Mouse (Mus musculus): ENCODE results near the gene Mgst1. TPM values are rescaled to one million over a fixed set of nuclear protein-coding genes. Genes with fewer than 3 reads are reported as not detected.

Gene Mgst1
- 10 to 100 TPM; 18.6 to 81.5 (median 59.4) TPM for total RNA-seq (2022)

DNA sequence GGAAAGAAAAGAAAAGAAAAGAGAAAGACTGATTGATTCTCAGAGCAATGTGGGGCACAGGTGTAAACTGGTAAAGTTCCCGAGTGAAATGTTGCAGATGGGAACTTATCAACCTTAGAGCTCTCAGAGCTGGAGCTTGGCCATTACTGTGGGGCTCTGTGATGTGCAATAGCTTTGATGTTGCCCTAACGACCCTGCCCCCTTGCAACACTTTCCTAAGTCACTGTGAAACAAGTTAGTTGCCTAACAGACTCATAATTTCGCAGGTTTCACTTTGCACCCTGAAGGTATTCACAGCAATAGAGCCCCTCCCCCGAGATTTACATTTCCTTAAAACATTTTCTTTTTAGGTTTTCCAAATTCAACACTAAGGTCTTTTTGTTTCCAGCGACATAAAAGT lies at the start of gene Mgst1:
Gene Mgst1 (plus strand): TSS at position 387 of the 400 bp plus-strand sequence.
- DNase-seq (ENCODE audit: low spot score in 2 of 2): no peak

DNA sequence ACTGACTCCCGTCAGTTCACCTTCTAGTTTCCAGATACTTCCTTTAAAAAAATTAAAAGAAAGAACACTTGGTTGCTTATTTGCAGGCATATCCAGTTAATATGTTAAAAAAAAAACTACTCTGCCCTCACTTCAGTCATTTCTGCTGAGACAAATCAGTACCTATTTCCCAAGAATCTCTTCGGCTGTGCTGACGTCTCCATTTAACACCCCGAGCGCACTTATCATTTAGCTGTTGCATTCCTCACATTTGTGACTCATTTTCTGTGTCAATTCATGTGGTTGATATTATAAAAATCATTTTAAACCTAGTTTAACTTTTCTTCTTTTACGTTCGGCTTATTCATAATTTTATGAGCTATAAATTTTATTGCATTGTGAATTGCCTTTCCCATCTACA lies 47.7 kb upstream of the Mgst1 start:
- no peak for DNase-seq (ENCODE audit: low spot score in 2 of 2)

DNA sequence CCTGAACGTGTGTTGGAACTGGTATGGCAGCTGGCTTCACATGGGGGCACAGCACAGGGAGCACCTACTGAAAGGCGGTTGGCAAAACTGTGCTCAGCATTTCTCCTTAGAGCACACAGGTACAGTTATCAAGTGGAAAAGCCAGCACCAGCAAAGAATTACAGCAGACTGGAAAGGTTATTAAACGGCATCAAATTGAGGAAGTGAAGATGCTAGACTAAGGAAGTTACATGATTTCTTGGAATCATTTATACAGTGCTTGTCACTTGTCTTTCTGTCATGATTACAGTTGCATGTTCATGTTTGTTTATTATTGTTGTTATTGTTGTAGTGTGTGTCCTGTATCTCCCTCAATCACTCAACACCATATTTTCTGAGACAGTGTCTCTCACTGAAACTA lies 45.1 kb upstream of the Mgst1 start:
- DNase-seq (ENCODE audit: low spot score in 2 of 2): no peak

DNA sequence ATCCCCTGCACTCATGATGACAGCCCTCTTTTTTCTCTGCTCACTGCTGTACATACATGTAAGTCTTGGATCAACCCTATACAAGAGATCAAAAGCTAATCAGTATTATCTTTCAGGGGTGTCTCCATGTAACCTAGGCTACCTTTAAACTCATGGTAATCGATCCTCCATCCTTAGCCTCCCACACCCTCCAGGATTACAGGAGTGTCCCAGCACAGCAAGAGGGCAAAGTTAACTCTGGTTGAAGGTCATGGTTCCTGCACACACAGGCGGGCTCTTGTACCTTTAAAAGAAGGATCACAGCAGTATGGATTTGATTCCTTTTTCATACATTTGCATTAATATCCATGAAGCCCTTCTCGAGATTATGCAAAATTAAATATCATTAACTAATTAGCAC lies 40.5 kb upstream of the Mgst1 start:
- DNase-seq (ENCODE audit: low spot score in 2 of 2): no peak

DNA sequence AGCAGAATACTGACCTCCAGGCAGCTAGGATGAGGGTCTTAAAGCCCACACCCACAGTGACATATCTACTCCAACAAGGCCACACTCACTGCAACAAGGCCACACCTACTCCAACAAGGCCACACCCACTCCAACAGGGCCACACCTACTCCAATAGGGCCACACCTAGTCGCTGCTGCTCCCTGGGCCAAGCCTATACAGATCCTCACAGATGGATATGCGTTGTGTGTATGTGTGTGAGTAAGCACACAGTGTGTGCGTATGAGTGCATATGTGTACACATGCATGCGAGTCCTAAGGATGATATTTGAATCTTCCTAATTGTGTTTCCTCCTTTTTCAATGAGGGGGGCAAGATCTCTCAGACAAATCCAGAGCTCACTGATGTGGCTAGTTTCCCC lies 38.3 kb upstream of the Mgst1 start:
- no peak for DNase-seq (ENCODE audit: low spot score in 2 of 2)

DNA sequence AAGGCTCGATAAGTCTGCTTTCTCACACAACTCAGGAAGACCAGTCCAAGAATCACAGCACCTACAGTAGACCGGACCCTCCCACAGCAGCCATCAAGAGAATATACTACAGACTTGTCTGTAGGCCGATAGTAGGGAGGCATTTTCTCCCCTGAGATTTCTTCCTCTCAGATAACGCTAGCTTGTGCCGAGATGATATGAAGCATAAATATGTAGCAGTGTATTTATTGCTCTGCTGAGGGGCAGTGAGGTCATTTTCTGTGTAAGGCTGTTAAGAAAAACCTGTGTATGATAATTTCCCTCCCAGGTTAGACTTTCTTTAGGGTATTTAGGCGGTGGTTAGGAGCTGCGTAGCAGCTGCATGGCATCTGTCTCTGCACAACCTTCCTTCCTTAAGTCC lies 37.2 kb upstream of the Mgst1 start:
- DNase-seq (ENCODE audit: low spot score in 2 of 2): no peak

DNA sequence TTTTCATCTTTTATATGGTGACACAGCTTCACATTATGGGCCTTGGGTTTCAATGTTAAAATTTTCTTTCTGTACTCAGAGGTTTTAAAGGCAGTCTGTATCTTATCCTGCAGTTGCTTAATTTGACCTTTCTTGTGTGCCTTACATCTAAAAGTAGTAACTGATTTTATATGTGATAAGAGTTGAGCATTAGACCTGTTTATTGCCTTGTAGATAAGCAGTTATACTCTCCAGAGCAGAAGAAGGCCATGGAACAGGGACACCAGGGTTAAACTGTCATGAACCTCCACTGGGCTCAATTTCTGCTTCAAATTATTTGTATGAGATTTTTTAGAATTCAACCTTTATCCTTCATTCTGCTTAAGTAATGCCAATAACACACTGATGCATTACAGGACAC lies 35.6 kb upstream of the Mgst1 start:
- no peak for DNase-seq (ENCODE audit: low spot score in 2 of 2)

DNA sequence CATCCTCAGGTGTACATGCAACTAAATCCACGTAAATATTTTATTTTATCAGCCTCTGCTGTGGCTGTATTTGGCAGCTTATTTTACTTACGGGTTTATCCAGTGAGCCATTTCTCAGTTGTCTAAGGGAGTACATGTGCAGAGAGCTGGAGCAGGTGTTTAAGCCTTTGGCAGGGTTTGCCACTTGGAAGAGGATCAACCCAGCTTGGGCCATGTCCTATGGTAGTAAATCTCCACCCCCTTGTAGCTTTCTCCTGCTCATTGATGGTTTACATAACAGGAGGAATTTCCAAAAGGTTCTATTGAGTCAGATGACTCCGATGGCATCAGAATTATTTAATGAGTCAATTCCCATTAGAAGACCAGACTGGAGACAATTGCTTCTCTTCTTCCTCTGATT lies 22.6 kb upstream of the Mgst1 start:
- DNase-seq (ENCODE audit: low spot score in 2 of 2): peak in 1 of 2 experiments; percentile 13

DNA sequence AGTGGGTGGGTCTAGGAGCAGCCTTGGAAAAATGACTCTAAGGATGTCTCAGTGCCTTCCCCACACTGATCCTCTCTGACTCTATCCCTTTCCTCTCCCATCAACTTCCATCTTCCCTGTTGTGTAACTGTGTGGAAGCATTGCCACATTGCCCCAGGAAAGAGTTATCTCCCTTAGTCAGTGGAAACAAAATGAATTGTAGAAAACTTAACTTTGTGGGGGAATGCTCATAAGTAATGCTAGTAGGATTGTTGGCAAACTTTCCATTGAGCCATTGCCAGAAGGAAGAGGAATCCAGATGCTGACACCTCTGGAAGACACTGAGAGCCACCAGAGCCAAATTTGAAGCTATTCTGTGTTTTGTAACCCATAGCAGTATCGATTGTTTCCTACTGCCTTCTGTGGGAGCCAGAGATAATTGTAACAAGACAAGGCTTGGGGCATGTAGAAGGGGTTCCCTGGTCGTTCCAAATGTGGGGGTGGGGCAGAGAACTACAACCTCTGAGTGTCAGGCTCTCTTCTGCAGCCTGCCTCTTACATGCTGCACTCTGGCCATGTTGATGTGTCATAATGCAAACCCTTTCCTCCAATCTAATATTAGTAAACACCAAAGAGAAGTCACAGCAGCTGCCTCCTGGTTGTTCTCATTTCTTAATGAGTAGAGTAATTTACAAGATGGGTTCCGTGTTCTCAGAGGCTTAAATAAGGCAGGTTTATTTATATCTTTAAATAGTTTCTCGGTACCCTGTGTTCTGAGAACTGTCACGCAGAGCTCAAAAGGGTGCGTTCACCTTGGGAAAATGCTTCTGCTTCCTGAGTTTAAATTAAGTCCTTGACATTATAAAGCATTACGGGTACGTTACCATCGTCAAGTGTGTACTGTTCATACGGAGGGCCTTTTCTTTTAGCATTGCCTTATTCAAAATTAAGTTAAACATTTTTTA lies 11.5 kb upstream of the Mgst1 start:
- DNase-seq (ENCODE audit: low spot score in 2 of 2): peak in 1 of 2 experiments; percentile 9

DNA sequence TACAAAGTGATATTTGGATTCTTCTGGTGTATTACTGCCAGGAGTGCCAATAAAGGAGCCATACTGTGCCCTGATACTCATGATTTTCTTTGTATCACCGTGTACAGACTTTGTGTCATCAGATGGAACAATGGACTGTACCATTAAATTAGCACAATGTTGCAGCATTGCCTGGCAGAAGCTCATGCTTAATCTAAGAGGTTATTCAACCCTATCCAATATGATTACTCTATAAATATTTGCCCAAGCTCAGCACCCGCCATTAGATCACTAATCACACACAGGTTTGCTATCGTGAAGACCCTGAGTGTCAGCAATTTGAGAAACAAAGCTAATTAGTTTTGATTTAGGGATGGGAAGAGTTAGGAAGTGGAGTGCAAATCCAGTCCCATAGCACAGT lies 9.6 kb upstream of the Mgst1 start:
- DNase-seq (ENCODE audit: low spot score in 2 of 2): no peak

DNA sequence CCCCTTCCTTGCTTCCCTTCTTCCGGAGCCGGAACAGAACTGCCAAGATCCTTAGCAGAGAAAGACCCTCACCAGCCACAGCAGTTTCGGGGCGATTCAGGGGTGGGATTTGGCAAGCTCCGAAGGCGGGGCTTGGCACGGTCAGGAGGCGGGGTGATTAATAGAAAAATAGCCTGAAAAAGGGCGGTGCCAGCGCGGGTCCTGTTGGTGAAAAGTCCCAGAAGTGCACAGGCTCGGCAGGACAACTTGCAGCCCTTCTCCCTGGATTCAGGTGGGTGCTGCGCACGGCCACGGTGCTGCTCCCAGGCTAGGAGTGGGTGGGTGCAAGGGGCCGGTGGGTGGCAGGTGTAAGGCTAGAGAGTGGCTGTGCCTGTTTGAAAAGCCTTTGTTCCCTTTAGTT lies 220 bp downstream of the Mgst1 start:
- DNase-seq (ENCODE audit: low spot score in 2 of 2): peak; percentile 39 to 42

DNA sequence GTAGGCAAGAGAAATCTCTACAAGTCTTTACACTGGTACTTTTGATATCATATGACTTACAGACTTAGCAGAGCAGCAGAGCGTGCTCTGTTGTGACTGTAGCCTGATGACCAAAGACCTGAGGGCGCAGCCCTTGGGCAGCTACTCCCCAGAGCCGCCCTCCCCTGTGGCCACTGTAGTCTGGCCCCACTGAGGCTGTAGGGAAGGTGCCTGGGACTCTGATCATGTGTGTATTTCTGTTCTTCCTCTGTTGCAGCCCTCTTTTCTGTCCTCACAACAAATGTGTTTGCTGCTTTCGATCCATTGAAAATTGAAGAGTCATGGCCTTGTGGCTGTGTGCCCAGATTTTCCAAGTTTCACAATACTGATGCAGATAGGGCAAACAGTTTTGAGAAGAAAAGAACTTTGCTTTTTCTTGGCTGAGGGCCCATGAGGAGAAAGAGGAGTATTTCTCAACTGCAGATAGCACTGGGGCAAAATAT lies 1.0 kb downstream of the Mgst1 start:
- peak; percentile 47 to 55 for DNase-seq (ENCODE audit: low spot score in 2 of 2)

DNA sequence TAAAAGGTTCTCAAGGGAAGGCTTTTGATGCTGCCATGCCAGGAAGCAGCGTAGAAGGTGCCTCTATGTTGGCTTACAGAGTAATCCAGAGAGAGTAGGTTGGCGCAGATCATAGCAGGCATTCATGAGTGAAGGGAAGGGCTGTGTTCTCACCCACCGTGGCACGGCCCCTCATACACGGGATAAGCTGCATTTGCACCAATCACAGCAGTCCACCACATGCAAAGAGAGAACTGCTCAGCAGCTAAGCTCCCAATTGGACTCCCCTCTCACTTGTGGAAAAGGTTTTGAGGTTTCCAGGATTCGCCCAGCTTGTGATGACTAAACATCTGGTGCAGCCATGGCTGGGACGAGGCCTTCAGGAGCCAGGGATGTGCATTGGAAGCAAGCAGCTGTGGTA lies 2.5 kb downstream of the Mgst1 start:
- no peak for DNase-seq (ENCODE audit: low spot score in 2 of 2)

DNA sequence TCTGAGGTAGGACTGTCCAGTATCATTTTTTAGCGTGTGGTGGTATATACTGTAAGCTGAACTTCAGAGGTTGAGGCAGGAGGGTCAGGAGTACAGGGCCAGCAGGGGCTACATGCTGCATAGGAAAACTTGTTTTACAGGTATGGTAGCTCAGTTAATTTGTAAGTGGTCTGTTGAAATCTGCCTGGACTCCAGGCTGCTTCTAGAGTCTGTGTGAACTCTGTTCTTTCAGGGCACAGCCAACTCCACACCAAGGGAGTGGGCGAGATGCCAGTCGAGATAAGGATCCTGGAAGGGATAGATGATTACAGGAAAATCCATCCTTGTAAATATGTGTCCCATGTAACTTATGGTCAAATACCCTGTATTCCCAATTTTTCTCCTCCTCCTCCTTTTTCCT lies 3.3 kb downstream of the Mgst1 start:
- DNase-seq (ENCODE audit: low spot score in 2 of 2): no peak

DNA sequence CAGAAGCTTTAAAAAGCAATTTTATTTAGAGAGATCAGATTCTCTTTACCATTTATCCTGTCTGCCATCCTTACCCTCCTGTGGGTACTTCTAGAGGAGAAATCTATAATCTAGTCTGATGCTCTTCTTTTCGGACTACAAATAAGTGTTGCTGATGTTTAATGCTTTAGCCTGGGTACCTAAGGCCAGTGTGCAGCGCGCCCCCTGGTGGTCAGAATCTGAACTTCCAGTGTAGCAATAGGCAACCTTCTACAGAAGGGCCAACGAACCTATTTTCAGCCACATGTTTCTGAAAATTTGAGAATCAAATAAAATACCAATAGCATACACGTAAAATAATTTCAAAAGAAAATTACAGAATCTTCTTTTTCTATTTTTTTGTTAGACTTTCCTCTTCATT lies 13.0 kb downstream of the Mgst1 start:
- DNase-seq (ENCODE audit: low spot score in 2 of 2): peak; percentile 20 to 47

DNA sequence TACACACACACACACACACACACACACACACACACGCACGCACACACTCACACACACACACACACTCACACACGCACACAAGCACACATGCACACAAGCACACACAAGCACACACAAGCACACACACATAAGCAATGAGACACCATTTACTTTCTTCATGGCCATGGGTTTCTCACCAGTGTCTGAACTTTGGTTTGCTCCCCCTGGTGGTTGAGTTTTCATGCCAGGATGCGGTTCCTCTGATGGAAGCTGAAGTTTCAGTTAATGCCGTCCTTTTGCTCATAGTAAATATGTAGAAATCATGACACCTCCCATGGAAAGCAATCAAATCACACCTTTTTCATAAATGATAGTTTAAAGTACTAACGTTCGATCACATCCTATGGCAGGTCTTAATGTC lies 23.8 kb downstream of the Mgst1 start:
- DNase-seq (ENCODE audit: low spot score in 2 of 2): no peak

DNA sequence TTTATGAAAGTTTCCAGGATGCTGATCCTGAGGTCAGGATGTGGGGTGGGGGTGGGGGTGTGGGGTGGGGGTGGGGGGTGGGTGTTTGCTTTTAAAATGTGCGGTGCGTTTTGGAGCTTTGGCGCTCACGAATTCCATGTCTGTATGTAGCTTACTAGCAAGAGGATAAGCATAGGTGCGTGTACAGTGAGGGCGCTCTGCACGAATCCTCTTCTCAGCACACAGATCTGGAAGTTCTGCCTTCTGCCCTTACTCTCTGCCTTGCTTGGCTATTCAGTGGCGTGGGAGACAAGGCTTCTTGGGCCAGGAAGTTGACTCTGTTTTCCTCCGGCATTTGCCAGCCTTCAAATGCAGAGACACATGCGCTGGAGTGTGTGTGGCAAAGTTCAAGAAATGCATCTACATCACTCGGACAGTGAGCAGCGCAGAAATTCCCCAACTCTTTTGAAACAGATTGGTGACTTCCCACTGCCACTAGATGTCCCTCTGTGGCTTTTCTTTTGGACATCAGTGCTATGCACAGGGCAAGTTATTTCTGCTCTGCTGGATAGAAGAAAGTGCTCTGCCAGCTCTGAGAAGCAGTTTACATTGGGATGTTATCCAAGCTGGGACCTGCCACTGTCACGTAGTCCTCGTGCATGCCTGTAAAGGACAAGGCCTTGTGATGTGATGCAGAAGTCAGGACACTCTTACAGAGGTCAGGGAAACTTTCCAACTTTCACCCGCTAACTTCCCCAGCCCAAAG lies 31.5 kb downstream of the Mgst1 start:
- DNase-seq (ENCODE audit: low spot score in 2 of 2): no peak

Other genes starting within 250 kb of the Mgst1 start
- 10 to 100 TPM in 2 of 4 experiments, 1 to 10 TPM in 1, under 1 TPM in 1; 0.63 to 21.8 (median 10.9) TPM for gene Slc15a5, start 60.4 kb upstream of the Mgst1 start, total RNA-seq (2022)

All from gastrocnemius, adult 8-10 months (tissue).